ENCODE assay signal across 9 mouse cellular contexts in genomic region chr14:121963251-121963941, GRCm38 (mm10). TPM values are rescaled to one million over a fixed set of nuclear protein-coding genes. Genes with fewer than 3 reads are reported as not detected.
DNase-seq lines count a peak whose midpoint lies in the region; ATAC-seq and TF ChIP-seq lines count a peak whose summit lies in the region.
"Had no signal": no experiment of that assay in that cellular context is flagged by ENCODE, and none has a peak within 500 bp of the region (broad histone marks: within the 10 kb centered on the region; RNA-seq: fewer than 3 reads in every experiment).

No protein-coding gene starts in this region.

- peak overlapping the region; percentile 3; the same call in 1 of the 2 replicates for H3K4me3 ChIP-seq in heart, adult 2 months
- H3K4me3 ChIP-seq in intestine, postnatal 0 days (ENCODE audit: low read depth, low read length): no peak overlapping the region

- ATAC-seq in erythroid progenitor cell, adult 5-6 weeks (replicated peaks; ENCODE audit: low FRiP score, poor library complexity, severe bottlenecking): peak; percentile 49
- no peak for ATAC-seq in intestine, postnatal 0 days

- H3K79me2 ChIP-seq in heart, adult 2 months (replicated peaks; ENCODE audit: control insufficient read depth, insufficient read depth, low read length): 0 out of 2 replicates have a peak, but pooled peaks cover 4% of the 10 kb centered on the region

- peaks cover 7% of the 10 kb centered on the region for H3K4me1 ChIP-seq in heart, adult 2 months (ENCODE audit: control insufficient read depth, insufficient read depth, low read length)
- no peaks in the 10 kb centered on the region for H3K4me1 ChIP-seq in intestine, postnatal 0 days (replicated peaks; ENCODE audit: control insufficient read depth, insufficient read depth, low read length)

- H3K36me3 ChIP-seq in heart, adult 2 months (ENCODE audit: control insufficient read depth, insufficient read depth, low read length): no peaks in the 10 kb centered on the region
- H3K36me3 ChIP-seq in intestine, postnatal 0 days (ENCODE audit: control insufficient read depth, insufficient read depth): no peaks in the 10 kb centered on the region

- no peaks in the 10 kb centered on the region for H3K9me3 ChIP-seq in intestine, postnatal 0 days (ENCODE audit: control insufficient read depth)

- no peak overlapping the region for H3K9ac ChIP-seq in heart, adult 2 months (ENCODE audit: low read depth, low read length)
- peak overlapping the region; percentile 0; the same call in 1 of the 2 replicates for H3K9ac ChIP-seq in intestine, postnatal 0 days (ENCODE audit: low read depth, low read length)

- no peak for TF ChIP-seq POLR2A in heart, adult 2 months (IDR thresholded peaks at IDR 0.05; ENCODE audit: insufficient read depth, low read depth, low read length)

- no peak for TF ChIP-seq EP300 in heart, adult 2 months (IDR thresholded peaks at IDR 0.05; ENCODE audit: insufficient read depth, low read depth, low read length)

- H3K27ac ChIP-seq in heart, adult 2 months: peak overlapping the region; percentile 7
- H3K27ac ChIP-seq in intestine, postnatal 0 days (ENCODE audit: low read depth, low read length): no peak overlapping the region

- no peak for DNase-seq in heart, adult 2 months
- no peak for DNase-seq in heart, postnatal 14 days
- peak; percentile 12 for DNase-seq in 3T3-L1 (ENCODE audit: low read depth, low spot score)
- no peak for DNase-seq in right cerebral cortex, adult 18-20 months
- DNase-seq in frontal cortex, postnatal 14 days (ENCODE audit: low spot score in 2 of 2): no peak
- DNase-seq in left cerebral cortex, adult 9 months (ENCODE audit: low spot score in 2 of 2): no peak
- DNase-seq: kidney, adult 18-20 months had no signal

- no peaks in the 10 kb centered on the region for H3K27me3 ChIP-seq in heart, adult 2 months (ENCODE audit: control insufficient read depth, insufficient read depth, low read length)
- no peaks in the 10 kb centered on the region for H3K27me3 ChIP-seq in intestine, postnatal 0 days (replicated peaks; ENCODE audit: control insufficient read depth, insufficient read depth, low read length)

- intact Hi-C loops in heart, adult 2 months (cut with DNase I): no loop called here
- intact Hi-C loops in heart, postnatal 14 days (cut with DNase I): no loop called here

- 48% methylated on average over 9 of the region's 9 CpGs for WGBS in heart, adult 2 months
- 47% methylated on average over 9 of the region's 9 CpGs for WGBS in intestine, postnatal 0 days

- H3K4me2 ChIP-seq in intestine, postnatal 0 days (replicated peaks; ENCODE audit: low read depth): peak overlapping the region; percentile 38

- TF ChIP-seq CTCF in heart, adult 2 months (IDR thresholded peaks at IDR 0.05): no peak
- TF ChIP-seq CTCF in intestine, postnatal 0 days (IDR thresholded peaks at IDR 0.05; ENCODE audit: low read depth): no peak

RNA-seq across cellular contexts. Expression of gene Gpr183, which starts 1.6 kb away (rescaled TPM):
- total RNA-seq in heart, adult 2 months (2021): 1 to 10 TPM in 1 of 2 experiments, under 1 TPM in 1; 0.84 to 1.1 TPM
- polyA plus RNA-seq in heart, adult 2 months (2012; rRNA removed): 1.3 and 1.4 TPM in 2 replicates
- total RNA-seq in heart, postnatal 14 days (2021): under 1 TPM; 0.54 to 0.67 TPM
- 2.5 and 4.3 TPM in 2 replicates for total RNA-seq in erythroid progenitor cell, adult 5-6 weeks (2015; ENCODE audit: low replicate concordance)
- total RNA-seq in erythroid progenitor cell, adult 5-6 weeks (2017; ENCODE audit: low replicate concordance): 1.2 and 1.5 TPM in 2 replicates
- polyA plus RNA-seq in intestine, postnatal 0 days (2015; fragmentation: Nextera tagmentation; extraction: Ambion mirVana): 1.5 and 1.6 TPM in 2 replicates

RNA-seq across cellular contexts. Expression of gene Gpr18, which starts 47.8 kb away (rescaled TPM):
- under 1 TPM; 0.16 to 0.43 TPM for total RNA-seq in heart, adult 2 months (2021)
- 0.53 and 2.2 TPM in 2 replicates for polyA plus RNA-seq in heart, adult 2 months (2012; rRNA removed)
- total RNA-seq in heart, postnatal 14 days (2021): under 1 TPM in 1 of 2 experiments, not detected in 1; 0.39 TPM
- 4.0 TPM in 1 of 2 replicates, not detected in the other for total RNA-seq in erythroid progenitor cell, adult 5-6 weeks (2015; ENCODE audit: low replicate concordance)
- total RNA-seq in erythroid progenitor cell, adult 5-6 weeks (2017; ENCODE audit: low replicate concordance): 0.64 and 2.9 TPM in 2 replicates
- 0.10 and 0.13 TPM in 2 replicates for polyA plus RNA-seq in intestine, postnatal 0 days (2015; fragmentation: Nextera tagmentation; extraction: Ambion mirVana)
